ENCODE assay signal across 28 mouse cellular contexts in genomic region chr16:87360096-87360495, GRCm38 (mm10).
"Had no signal": no experiment of that assay in that cellular context is flagged by ENCODE, and none has a peak within 500 bp of the region (broad histone marks: within the 10 kb centered on the region; RNA-seq: fewer than 3 reads in every experiment).

No protein-coding gene starts in this region.

- DNase-seq: left cerebral cortex, postnatal 4 days; liver; liver, embryonic 13.5 days; liver, postnatal 0 days; lung, adult 18-20 months; lung, adult 2 months; lung, embryonic 14.5 days; lung, postnatal 10 days; lung, postnatal 14 days; lung, postnatal 36 days; lung, postnatal 4 days; midbrain, embryonic 14.5 days had no signal

- H3K4me1 ChIP-seq: limb, embryonic 10.5 days; limb, embryonic 13.5 days; limb, embryonic 15.5 days; liver, embryonic 12.5 days; liver, embryonic 15.5 days; megakaryocyte, embryonic 14.5 days; midbrain, embryonic 12.5 days; midbrain, embryonic 13.5 days; neural tube, embryonic 12.5 days had no signal

- H3K27me3 ChIP-seq: limb, embryonic 12.5 days; limb, embryonic 13.5 days; limb, embryonic 15.5 days; liver, embryonic 12.5 days; liver, embryonic 13.5 days; liver, embryonic 15.5 days; lung, embryonic 15.5 days; megakaryocyte, embryonic 14.5 days; midbrain, embryonic 12.5 days; midbrain, embryonic 13.5 days; midbrain, embryonic 15.5 days; neural tube, embryonic 12.5 days had no signal

- H3K4me3 ChIP-seq: limb, embryonic 10.5 days; limb, embryonic 12.5 days; limb, embryonic 13.5 days; limb, embryonic 15.5 days; liver, embryonic 12.5 days; liver, embryonic 13.5 days; liver, embryonic 15.5 days; lung, embryonic 15.5 days; megakaryocyte, embryonic 14.5 days; midbrain, embryonic 10.5 days; midbrain, embryonic 12.5 days; midbrain, embryonic 13.5 days; midbrain, embryonic 15.5 days; myocyte; neural tube, embryonic 12.5 days had no signal

- H3K27ac ChIP-seq: limb, embryonic 10.5 days; limb, embryonic 12.5 days; limb, embryonic 13.5 days; limb, embryonic 15.5 days; liver, embryonic 12.5 days; liver, embryonic 13.5 days; liver, embryonic 14.5 days; liver, embryonic 15.5 days; lung, embryonic 15.5 days; macrophage; midbrain, embryonic 10.5 days; midbrain, embryonic 12.5 days; midbrain, embryonic 13.5 days; midbrain, embryonic 15.5 days; neural tube, embryonic 12.5 days had no signal

- H3K9me3 ChIP-seq: limb, embryonic 10.5 days; limb, embryonic 12.5 days; limb, embryonic 13.5 days; limb, embryonic 15.5 days; liver, embryonic 12.5 days; liver, embryonic 13.5 days; liver, embryonic 15.5 days; lung, embryonic 15.5 days; megakaryocyte, embryonic 14.5 days; midbrain, embryonic 10.5 days; midbrain, embryonic 12.5 days; midbrain, embryonic 13.5 days; midbrain, embryonic 15.5 days; neural tube, embryonic 12.5 days had no signal
